Mouse (Mus musculus) limb, embryonic 11.5 days (tissue): ENCODE measurements around the gene Mthfd2l. TPM values are rescaled to one million over a fixed set of nuclear protein-coding genes. Genes with fewer than 3 reads are reported as not detected.

Experiments
- ATAC-seq: fragments of 200-750 bp; cut with Nextera tagmentation; 2 replicates; pipeline ENCODE4 v1.8.0; 2017; ENCODE audit warnings: low read depth; ENCODE audit not compliant: insufficient number of reproducible peaks, low FRiP score, low TSS enrichment
- DNase-seq: peaks from one replicate; pipeline ENCODE4 v3.0.0-alpha.2; 2015; ENCODE audit warnings: low spot score
- H3K27ac ChIP-seq: fragments of 300-500 bp; sonication (generic); replicated peaks from 2 replicates; pipeline ENCODE4 v1.5.1; 2014; ENCODE audit warnings: low read depth, mild to moderate bottlenecking, low read length
- H3K27me3 ChIP-seq: fragments of 300-500 bp; sonication (generic); 2 replicates; pipeline ENCODE4 v1.6.1; 2014; ENCODE audit warnings: mild to moderate bottlenecking, low read length, mixed read lengths; ENCODE audit not compliant: control insufficient read depth, insufficient read depth
- H3K36me3 ChIP-seq: fragments of 300-500 bp; sonication (generic); 2 replicates; pipeline ENCODE4 v1.6.1; 2014; ENCODE audit warnings: mild to moderate bottlenecking, low read length, moderate library complexity, mixed read lengths; ENCODE audit not compliant: control insufficient read depth, insufficient read depth
- H3K4me1 ChIP-seq: fragments of 300-500 bp; sonication (generic); 2 replicates; pipeline ENCODE4 v1.6.1; 2014; ENCODE audit warnings: low read length, mixed read lengths; ENCODE audit not compliant: control insufficient read depth, insufficient read depth
- H3K4me2 ChIP-seq: fragments of 300-500 bp; sonication (generic); 2 replicates; pipeline ENCODE4 v1.6.1; 2014; ENCODE audit warnings: low read depth, mild to moderate bottlenecking, moderate library complexity; ENCODE audit not compliant: severe bottlenecking
- H3K4me3 ChIP-seq: fragments of 300-500 bp; sonication (generic); 2 replicates; pipeline ENCODE4 v1.5.1; 2014; ENCODE audit warnings: low read depth, low read length
- H3K9ac ChIP-seq: fragments of 300-500 bp; sonication (generic); 2 replicates; pipeline ENCODE4 v1.6.1; 2014; ENCODE audit warnings: mild to moderate bottlenecking, low read length
- H3K9me3 ChIP-seq: fragments of 300-500 bp; sonication (generic); 2 replicates; pipeline ENCODE4 v1.6.1; 2016; ENCODE audit warnings: low read length; ENCODE audit not compliant: control insufficient read depth
- WGBS: fragments of 180-500 bp; shearing (Covaris S2); extraction: QIAGEN DNeasy Blood & Tissue Kit; methylation state at CpG from one replicate; pipeline ENCODE4 v1.1.7; 2014; 5-methylcytosine and 5-hydroxymethylcytosine counted together
- polyA plus RNA-seq: library from polyadenylated mRNA; unstranded; fragments of >200 nt; fragmentation: Nextera tagmentation; extraction: Ambion mirVana; gene quantifications from 2 replicates; pipeline ENCODE4 v1.2.1, GENCODE M21; 2014

Gene Mthfd2l
- polyA plus RNA-seq, 1 experiment from 2014 or later: 67.5 TPM

DNA sequence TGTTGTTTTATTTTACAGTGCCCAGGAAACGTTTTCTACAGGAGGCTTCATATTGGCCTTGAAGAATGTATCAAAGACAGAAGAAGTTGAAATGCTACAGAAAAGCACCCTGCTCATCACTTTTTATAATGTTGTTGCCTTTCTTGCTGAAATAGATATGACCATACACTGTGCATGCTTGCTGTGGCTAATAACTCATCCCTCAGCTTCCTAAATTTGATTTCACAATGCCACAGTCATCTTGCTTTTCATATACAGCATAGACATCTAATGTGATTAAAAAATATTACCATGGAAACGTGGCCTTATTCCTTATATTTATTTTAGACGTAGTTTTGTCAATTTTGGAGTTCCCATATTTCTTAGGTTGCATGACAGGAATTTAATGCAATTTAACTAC, 33.5 kb upstream of the Mthfd2l start:
- no peaks in the 10 kb centered on the region for H3K4me1 ChIP-seq
- DNase-seq (no peak), ATAC-seq (no peak)
- H3K36me3 ChIP-seq: no peaks in the 10 kb centered on the region
- H3K9ac ChIP-seq: no peak overlapping the region
- 74% methylated on average over 3 of the region's 3 CpGs for WGBS
- no peaks in the 10 kb centered on the region for H3K27me3 ChIP-seq
- H3K4me2 ChIP-seq: no peak overlapping the region
- no peaks in the 10 kb centered on the region for H3K9me3 ChIP-seq
- no peak overlapping the region for H3K4me3 ChIP-seq
- H3K27ac ChIP-seq: no peak overlapping the region

DNA sequence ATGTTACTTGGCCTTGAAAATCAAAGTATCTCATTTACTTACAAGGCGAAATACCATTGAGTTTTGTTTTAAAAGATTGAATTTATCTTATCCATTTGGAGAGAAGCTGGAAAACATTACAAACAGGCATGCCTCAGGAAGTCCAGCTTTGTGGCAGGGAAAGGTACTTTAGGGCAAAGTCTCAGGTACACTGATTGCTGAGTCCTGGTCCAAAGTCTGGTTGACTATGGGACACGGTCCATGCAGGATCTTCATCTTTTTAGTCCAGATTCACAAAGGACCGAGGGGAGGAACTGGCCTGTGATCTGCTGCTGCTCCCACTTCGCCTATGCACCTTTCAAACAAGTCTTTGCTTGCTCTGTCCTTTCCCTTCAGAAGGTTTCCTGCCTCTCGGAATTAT, 31.6 kb upstream of the Mthfd2l start:
- no peak for ATAC-seq
- WGBS: 89% methylated on average over 5 of the region's 5 CpGs
- no peak overlapping the region for H3K27ac ChIP-seq
- H3K9ac ChIP-seq: no peak overlapping the region
- H3K36me3 ChIP-seq: no peaks in the 10 kb centered on the region
- no peaks in the 10 kb centered on the region for H3K9me3 ChIP-seq
- no peak overlapping the region for H3K4me2 ChIP-seq
- H3K27me3 ChIP-seq: peaks cover 4% of the 10 kb centered on the region; the same call in 1 of the 2 replicates
- no peak overlapping the region for H3K4me3 ChIP-seq
- no peaks in the 10 kb centered on the region for H3K4me1 ChIP-seq
- no peak for DNase-seq

DNA sequence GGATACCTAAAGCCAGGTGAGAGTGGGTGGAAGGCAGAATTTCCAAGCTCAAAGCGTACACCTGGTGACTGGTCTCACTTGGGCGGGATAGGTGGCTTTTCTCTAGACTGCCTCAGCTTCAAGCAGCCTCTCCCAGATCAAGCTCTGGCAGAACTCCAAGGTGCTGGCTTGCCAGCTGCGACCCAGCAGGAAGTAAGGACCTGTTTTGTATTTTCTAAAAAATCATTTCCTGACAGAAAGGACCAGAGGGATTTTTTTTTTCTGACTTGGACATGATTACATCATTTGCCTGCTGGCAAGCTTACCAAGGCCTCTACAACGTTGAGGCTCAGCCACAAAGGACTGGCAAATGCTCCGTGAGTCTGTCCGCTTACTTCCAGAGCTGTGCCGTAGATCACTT, 30.8 kb upstream of the Mthfd2l start:
- H3K4me1 ChIP-seq: no peaks in the 10 kb centered on the region
- DNase-seq: no peak

DNA sequence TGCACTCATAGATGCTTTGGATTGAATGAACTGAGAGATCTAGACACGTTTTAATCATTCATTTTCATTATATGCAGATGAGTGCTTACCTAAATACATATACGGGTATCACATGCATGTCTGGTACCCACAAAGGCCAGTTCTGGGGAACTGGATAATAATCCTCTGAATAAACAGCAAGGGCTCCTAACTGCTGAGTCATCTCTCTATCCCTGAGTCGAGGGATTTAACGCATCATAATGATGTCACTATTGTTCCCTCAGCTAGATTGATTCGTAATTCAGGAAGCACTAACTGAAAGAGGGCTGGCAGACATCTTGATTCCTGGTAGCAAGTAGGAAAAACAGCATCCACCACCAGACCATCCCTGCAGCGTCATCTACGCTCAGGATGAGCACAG, 30.2 kb upstream of the Mthfd2l start:
- no peak overlapping the region for H3K4me3 ChIP-seq
- DNase-seq (no peak), ATAC-seq (no peak)
- H3K27me3 ChIP-seq: peaks cover 4% of the 10 kb centered on the region; the same call in 1 of the 2 replicates
- no peaks in the 10 kb centered on the region for H3K36me3 ChIP-seq
- no peaks in the 10 kb centered on the region for H3K4me1 ChIP-seq
- WGBS: 82% methylated on average over 7 of the region's 7 CpGs
- no peak overlapping the region for H3K4me2 ChIP-seq
- no peak overlapping the region for H3K27ac ChIP-seq
- H3K9ac ChIP-seq: no peak overlapping the region
- no peaks in the 10 kb centered on the region for H3K9me3 ChIP-seq

More for the DNA sequence above, 30.8 kb upstream of the Mthfd2l start:
- Histone ChIP-seq H3K27me3 (peaks cover 4% of the 10 kb centered on the region; the same call in 1 of the 2 replicates), H3K9me3 (no peaks in the 10 kb centered on the region), H3K9ac (no peak overlapping the region), H3K27ac (no peak overlapping the region), H3K4me2 (no peak overlapping the region), H3K4me3 (no peak overlapping the region), H3K36me3 (no peaks in the 10 kb centered on the region)
- no peak for ATAC-seq
- 64% methylated on average over 7 of the region's 7 CpGs for WGBS

DNA sequence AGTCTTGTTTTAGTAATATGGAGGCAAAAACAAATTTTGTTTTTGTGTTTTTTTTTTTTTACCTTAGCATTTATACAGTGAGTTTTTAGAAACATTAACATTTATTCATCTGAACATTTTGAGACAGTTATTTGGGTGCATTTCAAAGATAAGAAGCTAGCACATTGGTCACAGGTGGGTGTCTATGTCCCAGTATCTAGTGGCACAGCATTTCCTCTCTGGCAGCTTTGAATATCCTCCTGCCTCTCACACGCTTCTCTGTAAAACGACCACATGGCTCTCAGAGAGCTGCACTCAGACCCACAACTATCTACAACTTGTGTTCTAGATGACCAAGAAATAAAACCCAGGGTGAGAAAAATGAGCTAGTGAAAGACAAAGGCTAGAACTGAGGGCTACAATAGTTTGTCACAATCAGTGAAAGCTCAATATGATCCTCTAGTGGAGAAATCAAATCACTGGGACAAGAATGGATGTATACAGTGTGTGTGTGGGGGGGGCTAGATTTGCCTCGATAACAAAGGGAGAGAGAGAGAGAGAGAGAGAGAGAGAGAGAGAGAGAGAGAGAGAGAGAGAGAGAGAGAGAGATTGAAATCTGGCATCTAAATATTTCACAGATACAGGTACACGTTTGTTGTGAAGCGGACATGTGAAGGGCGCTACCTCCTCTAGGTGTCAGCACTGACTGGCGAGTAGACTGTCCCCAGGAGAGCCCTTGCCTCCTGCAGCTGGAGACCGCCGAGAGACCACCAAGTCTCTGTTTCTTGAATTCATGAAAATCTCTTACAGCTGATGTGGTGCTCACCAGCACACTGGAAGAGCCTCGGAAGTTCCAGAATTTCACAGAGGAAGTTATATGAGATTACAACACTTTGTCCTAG, 28.3 kb upstream of the Mthfd2l start:
- Histone ChIP-seq H3K4me1 (no peaks in the 10 kb centered on the region), H3K4me3 (peak overlapping the region; percentile 29), H3K27ac (no peak overlapping the region), H3K4me2 (peak overlapping the region; percentile 74), H3K9me3 (no peaks in the 10 kb centered on the region), H3K27me3 (peaks cover 4% of the 10 kb centered on the region; the same call in 1 of the 2 replicates), H3K36me3 (no peaks in the 10 kb centered on the region), H3K9ac (no peak overlapping the region)
- WGBS: 13% methylated on average over 9 of the region's 10 CpGs
- no peak; the same call in 1 of the 2 replicates for ATAC-seq
- peak; percentile 57 for DNase-seq

DNA sequence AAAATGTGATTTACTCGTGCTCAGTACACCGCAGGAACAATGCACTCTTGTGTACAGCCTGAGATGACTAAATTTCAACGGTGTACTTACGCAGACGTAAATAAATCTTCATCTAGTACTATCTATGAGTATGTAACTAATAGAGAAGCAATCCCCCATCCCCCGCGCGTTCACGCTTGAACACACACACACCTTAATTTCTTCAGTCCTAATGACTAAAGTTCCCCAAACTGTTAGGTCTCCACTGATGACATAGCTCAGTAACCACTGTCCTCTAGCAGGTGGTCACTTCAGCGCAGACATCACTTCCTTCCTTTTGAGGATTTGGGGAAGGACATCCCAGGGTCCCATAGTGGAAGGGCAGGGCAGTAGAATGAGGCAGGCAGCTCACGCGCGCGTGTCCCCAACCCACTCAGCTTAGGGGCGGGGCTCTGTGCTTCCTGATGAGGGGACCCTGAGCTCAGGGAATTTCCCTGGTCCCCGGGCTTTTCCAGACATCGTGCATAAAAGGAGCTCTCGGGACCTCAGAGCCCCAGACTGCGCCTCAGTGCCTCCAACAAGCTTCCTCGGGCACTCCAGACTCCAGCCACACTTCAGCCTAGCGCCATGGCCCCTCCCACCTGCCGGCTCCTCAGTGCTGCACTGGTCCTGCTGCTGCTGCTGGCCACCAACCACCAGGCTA, 27.4 kb upstream of the Mthfd2l start, which contains the start of gene Cxcl2:
Gene Cxcl2, plus strand, starts transcription at position 533 of the 682 bp plus-strand sequence.
- peak within 1 kb of the TSS; percentile 29 for H3K4me3 ChIP-seq
- no peaks in the 10 kb centered on the region for H3K9me3 ChIP-seq
- H3K4me1 ChIP-seq: no peaks in the 10 kb centered on the region
- no peak within 1 kb of the TSS for H3K27ac ChIP-seq
- H3K4me2 ChIP-seq: peak within 1 kb of the TSS; percentile 74
- H3K36me3 ChIP-seq: no peaks in the 10 kb centered on the region
- ATAC-seq: peak; percentile 67
- H3K27me3 ChIP-seq: peaks cover 4% of the 10 kb centered on the region; the same call in 1 of the 2 replicates
- peak; percentile 32 for DNase-seq
- WGBS: 11% methylated on average over 22 of the region's 22 CpGs
- H3K9ac ChIP-seq: no peak within 1 kb of the TSS

GRCm38 (mm10) chr5:90908983-90909382, 21.9 kb upstream of the Mthfd2l start:
- Histone ChIP-seq H3K27ac (no peak overlapping the region), H3K27me3 (peaks cover 3% of the 10 kb centered on the region; the same call in 1 of the 2 replicates), H3K4me3 (no peak overlapping the region), H3K36me3 (no peaks in the 10 kb centered on the region), H3K4me2 (no peak overlapping the region), H3K9me3 (no peaks in the 10 kb centered on the region), H3K9ac (no peak overlapping the region), H3K4me1 (no peaks in the 10 kb centered on the region)
- no peak for ATAC-seq
- DNase-seq: peak; percentile 82
- WGBS: 5% methylated on average over 2 of the region's 2 CpGs

- no peak overlapping the region for H3K4me3 ChIP-seq
- WGBS: 81% methylated on average over 2 of the region's 2 CpGs
- no peaks in the 10 kb centered on the region for H3K4me1 ChIP-seq
- H3K27ac ChIP-seq: no peak overlapping the region
- H3K9me3 ChIP-seq: no peaks in the 10 kb centered on the region
- H3K36me3 ChIP-seq: no peaks in the 10 kb centered on the region
- DNase-seq: no peak
- no peak for ATAC-seq
- no peak overlapping the region for H3K4me2 ChIP-seq
- H3K27me3 ChIP-seq: no peaks in the 10 kb centered on the region
- no peak overlapping the region for H3K9ac ChIP-seq
These were observed 11.4 kb upstream of the Mthfd2l start for GRCm38 (mm10) chr5:90919495-90919894.
